Mouse (Mus musculus) brain, adult 2 months (tissue): ENCODE data around the gene Gatm.

Experiments used
- DNase-seq: peaks from one replicate; pipeline ENCODE4 v3.0.0; 2011; ENCODE audit warnings: low read depth, low spot score

Gene Gatm

DNA sequence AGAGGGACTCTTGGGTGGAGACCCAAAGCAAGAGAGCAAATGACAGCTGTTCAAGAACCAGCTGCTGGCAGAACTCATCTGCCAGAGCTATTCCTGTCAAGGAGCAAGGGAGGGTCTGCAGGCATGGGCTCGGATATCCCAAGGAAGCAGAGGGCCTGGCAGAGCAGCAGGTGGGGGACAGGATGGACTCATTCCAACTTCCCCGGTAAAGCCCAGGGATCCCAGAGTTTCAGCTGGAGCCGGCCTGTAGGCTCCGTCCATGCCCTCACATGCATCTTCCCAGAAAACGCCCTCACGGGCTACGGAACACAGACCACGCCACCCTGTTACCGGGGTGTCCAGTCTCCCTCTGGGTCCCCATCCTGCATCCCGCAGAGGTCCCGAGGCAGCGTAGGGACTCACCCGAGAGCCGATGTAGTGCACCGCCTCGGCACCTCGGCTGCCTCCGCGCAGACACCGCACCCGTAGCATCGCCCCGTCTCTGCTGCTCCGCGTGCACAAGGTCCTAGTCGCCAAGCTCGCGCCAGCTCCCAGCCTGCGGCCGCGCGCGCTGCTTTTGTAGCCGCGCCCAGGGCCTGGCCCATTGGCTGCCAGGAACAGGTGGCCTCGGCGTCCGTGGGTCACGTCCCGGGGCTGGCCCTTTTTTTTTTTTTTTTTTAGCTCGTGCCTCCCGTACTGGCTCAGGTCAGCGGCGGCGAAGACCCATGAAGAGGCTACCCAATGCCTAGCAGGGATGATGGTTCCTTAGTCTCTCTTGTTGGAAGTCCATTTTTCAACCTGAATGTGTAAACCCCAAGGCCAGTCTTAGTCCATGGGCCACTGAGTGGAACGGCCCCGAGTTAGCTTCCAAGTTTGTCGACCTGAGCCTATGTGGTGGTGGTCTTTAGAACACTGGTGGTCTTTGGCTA is at the start of gene Gatm:
Gene Gatm, minus strand, starts transcription at position 558 of the 908 bp plus-strand sequence.
- DNase-seq: peak; percentile 93

DNA sequence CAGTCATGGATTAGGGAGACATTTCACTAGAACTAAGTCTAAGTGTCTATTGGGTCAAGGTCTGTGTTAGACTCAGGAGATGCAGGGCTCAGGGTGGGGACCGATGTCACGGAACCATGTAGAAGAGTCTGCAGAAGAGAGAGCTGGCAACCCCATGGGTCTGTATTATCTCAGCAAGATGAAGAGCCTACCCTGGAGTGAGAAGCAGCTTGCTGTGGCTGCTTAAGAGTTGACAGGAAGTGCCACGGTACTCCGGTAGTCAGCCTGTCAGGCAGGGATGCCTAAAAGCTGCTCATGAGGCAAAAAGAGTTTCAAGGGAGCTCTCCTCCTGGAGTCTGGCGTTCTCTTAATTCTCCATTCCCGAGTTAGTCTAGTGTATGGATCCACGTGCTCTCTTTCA is 48.7 kb upstream of the Gatm start:
- DNase-seq: no peak

DNA sequence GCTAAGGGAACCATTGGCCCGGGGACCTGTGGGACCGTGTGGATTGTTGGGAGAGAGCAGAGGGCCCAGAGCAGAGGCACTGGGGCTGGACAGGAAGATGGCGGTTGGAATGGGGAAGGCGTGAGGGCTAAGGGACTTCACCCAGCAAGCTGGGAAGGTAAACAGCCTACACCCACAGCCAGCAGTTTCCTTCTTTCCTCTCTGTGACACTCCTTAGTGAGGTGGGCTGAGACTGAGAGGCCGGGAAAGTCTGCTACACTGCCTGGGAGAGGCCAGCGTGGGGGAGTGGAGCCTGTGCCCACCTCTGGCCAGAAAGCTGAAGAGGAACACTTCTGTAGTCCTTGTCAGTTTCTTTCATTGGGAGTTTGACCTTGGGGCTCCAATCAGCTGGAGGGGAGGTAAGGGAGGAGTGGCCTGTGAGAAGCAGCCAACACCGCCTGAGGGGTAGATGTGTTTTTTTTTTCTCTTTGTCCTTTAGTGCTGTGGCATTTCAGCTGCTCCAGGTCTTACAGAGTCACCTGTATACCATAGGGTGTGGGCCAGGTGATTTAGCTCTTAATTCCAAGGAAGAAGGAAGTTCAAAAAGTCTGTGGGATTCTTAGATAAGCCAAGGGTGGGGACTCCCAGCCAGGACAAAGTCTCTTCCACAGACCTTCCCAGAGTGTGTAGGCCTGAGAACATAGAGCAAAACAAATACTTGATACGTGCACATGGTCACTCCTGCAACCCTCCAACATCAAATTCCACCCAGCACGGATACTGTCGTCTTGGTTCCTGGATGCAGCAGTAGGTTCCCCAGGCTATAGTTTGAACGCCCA is 46.8 kb upstream of the Gatm start:
- DNase-seq: no peak

DNA sequence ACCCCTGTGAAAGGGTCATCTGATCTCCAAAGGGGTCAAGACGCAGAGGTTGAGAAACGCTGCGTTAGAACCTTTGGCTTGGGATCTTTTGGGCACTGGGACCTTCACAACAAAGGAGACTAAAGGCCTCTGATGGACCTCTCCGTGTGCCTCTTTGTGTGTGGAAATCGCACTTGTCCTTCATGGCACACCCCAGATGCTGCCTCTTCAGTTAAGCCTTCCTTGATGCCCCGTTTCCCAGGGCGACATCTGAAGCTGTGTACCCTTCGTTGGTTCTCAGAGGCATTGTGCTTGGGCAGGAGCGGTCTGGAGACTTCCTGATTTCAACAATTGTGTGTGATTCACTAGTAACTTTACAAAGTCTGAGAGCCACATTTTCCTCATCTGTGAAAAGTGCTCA is 45.7 kb upstream of the Gatm start:
- DNase-seq: no peak

DNA sequence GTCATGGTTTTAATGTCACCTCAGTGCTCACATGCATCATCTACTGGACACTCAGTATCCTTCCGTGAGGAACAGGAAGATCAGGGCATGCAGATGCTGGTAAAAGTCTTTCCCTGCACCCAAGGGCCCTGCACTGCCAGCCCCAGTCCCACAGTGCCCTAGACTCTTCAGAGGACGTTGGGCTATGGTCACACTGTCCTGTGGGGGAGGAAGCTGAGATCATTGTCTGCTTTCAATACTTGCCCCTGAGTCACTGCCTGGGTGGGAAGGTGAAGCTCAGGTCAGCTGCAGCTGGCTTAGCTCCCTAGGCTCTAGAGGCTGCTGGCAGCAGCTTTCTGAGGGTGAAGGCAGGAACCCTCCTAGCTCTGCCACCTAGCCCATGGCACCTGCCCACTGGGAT is 44.9 kb upstream of the Gatm start:
- no peak for DNase-seq

DNA sequence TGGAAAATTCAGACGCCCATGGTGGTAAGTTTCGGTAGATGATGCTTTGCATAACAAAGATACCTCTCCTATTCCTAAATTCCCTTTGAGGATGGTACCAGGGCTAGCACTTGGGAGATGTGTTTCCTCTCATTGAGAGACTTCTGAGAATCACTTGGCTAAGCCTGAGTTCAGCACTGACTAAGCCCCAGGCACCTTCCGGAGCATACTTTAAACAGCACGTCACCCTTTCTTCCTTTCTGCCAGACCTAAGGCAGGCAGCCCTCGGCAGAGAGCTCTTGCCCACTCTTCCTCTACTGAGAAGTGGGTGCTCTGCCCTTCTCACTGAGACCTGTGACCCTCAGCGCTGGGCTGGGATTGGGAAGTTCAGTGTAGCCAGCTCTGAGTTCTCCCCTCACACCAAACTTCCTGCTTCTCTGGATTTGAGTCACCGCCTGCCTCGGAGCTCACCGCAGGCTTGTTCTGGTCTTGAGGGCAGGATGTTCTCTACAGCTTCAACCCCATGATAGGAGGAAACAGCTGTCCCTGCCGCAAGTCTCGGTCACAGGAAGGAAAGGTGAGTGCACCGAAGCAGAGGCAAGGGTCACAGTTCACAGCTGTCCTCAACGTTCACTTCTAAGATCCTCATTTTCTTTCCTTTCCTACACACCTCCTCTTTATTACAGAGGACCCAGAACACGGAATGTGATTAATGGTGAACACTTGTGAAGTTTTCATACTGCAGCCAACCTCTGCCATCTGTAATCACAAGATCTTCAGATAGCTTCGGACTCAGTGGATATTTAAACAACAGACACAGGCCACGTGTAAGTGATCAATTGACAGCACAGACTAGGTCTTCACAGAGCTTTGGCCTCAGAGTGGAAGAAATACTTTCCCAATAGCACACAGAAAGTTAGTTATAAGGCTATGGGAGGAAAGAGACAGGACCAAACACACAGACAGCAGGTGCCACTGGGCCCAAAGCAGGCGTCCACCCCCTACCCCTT is 41.3 kb upstream of the Gatm start:
- DNase-seq: no peak

DNA sequence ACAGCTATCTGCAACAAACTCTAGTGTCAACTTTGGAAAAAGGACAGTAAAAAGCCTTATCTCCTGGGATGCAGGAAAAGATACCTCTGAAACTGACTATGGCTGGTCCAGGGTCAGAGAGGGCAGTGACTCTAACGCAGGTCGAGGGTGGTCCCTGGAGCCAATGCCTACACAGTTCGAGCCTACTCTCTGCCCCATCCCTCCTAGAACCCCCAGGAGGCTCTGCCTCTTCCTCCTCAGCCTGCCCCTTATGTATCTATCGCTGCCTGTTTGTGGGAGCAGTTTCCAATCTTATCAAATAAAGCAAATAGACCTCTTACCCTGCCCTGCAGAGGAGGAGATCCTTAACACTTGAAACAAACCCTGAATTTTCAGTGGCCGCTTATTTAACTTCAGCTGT is 27.6 kb upstream of the Gatm start:
- no peak for DNase-seq

DNA sequence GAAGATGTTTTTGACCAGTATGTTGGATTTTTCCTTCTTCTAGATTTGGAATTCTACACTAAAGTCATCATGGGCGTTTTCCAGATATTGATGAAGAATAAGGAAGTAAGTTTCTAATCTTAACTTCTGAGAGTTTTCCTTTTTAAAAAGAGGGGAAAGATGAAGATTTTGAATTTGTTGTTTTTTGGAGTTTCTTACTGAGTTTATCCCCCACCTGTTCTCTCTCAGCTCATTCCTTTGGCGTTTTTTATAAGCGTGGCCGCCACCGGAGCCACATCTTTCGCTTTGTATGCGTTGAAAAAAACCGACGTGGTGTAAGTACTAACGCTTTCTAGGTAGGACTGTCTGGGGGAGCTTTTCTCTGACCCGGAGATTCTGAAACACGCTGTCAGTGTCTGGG is 26.9 kb upstream of the Gatm start:
- DNase-seq: no peak

DNA sequence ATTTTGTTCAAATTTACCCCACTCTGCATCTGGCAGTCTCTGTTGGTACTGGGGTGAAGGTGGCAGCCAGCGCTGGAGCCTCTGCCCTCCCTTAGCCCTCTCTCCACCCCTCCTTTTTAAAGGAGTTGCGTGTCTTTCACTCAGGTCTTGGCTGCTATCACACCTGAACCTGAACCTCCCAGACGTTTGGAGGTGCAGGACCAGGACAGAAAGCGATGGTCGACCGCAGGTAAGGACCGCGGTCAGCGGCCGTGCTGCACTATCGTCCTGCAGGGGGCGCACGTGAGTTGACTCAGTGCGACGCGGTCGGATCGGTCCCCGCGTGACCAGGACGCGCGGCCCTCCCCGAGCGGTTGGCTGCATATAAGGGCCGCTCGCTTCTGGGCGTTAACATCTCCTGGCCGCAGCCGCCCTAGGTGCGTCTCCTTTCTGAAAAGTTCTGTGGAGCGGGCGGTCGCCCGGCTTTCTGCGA is 26.5 kb upstream of the Gatm start:
- DNase-seq: peak; percentile 74

DNA sequence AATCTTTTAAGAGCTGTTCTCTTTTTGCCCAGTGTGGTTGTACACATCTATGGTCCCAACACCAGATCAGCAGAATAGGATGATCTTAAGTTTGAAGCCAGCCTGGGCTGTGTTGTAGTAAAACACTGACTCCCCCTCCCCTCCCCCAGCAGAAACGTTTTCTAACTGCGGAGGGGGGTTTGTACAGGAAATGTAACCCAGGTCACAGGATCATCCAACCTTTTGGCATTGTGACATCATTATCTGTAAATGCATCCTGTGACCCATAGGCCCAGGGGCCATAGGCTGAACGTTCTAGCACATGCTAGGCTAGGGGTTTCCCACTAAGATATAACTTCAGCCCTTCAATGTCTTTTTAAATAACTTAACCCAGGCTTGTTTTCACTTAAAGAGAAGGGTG is 25.6 kb upstream of the Gatm start, which contains the start of gene AA467197:
Gene AA467197, plus strand, starts transcription at position 301 of the 400 bp plus-strand sequence.
- no peak for DNase-seq

DNA sequence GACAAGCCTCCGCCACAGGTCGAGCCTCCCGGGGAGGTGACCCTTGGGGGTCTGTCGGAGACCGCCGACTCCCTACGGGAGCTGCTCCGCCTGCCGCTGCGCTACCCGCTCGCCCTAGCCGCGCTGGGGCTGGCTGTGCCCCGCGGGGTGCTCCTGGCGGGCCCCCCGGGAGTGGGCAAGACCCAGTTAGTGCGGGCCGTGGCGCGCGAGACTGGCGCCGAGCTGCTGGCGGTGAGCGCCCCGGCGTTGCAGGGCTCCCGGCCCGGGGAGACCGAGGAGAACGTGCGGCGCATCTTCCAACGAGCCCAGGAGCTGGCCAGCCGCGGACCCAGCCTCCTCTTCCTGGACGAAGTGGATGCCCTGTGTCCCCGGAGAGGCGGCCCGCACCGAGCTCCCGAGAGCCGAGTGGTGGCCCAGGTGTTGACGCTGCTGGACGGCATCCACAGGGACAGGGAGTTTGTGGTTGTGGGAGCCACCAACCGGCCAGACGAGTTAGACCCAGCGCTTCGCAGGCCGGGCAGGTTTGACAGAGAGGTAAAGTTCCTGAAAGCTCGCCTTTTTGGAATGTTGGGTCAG is 20.2 kb upstream of the Gatm start:
- peak; percentile 47 for DNase-seq

DNA sequence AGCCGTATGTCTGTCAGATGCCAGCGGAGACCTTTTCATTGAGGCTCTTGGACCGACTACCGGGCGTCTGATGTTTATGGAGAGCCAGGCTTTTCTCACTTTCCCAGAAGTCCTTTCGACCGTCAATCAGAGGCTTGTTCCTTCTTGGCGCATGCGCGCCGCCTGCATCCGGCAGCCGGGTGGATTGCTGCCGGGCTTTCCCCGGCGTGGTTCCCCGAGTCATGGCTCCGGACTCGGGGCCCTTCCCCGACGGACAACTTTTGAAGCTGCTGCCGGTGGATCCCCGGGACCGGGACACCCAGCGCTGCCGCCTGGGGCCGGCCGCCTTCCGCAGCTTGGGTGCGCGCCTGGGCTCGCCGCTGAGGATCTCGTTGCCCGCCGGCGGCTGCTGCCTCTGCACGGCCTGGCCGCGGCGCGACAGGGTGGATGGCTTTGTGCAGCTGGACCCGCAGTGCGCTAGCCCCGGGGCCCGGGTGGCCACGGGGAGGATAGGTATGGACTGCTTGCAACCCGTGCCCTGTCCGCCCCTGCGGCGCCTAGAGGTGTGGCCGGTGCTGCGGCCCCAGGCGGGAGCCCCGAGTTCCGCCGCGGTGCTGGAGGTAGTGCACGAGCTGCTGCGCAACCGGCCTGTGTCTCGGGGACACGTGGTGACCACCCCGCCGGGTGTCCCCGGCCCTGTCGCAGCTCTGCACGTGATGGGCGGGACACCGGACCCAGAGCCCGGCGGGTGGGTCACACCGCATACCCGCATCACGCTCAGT is 19.5 kb upstream of the Gatm start:
- DNase-seq: peak; percentile 96

DNA sequence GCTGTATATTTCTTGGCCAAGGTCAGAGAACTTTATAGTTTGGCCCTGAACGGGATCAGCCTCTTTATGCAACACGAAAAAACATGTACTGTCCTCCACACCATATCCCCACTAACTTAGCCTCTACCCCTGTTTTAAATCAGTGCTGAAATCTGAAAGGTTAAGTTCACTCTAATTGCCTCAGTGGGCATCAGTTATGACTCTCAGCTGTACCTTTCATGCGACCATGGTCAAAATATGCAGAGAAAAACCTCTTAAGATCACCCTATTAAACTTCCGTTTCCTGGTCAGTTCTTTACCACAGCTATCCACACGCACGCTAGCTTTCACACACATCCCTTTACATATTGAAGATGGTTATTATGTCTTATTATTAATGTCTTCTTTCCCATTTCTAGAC is 18.8 kb upstream of the Gatm start:
- no peak for DNase-seq

DNA sequence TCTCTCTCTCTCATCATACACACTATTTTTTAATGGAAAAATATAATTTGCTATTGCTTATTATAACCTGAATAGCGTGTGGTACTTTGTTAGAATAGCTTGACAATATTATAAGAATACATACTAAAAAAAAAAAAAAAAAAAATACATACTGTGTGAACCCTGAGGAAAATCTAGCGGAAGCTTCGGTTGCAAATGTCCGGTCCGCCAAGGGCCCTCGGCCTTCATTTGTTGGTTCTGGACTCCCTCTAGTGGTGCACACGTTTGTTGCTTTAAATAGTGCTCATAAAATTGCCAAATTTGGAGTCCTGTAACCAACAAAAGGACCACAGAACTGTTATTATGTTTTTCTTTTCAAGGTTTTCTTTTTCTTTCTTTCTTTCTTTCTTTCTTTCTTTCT is 17.9 kb upstream of the Gatm start:
- peak; percentile 95 for DNase-seq

DNA sequence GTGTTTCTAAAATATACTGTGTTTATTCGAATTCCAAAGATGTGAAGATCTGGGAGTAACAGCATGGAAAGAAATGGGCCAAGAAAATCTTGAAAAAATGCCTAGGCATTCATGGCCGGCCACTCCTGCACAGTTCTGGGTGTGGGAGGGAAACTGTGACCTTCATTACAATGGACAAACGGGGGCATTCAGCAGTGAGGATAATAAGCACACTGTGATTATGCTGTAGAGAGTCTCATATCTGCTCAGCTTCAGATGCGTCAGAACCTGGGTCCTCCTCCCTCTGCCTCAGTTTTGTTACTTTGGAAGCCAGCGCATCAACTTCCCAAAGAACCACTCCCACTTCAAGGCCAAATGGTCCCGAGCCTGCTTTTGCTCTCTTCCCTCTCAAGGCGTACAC is 14.8 kb upstream of the Gatm start:
- DNase-seq: peak; percentile 83

DNA sequence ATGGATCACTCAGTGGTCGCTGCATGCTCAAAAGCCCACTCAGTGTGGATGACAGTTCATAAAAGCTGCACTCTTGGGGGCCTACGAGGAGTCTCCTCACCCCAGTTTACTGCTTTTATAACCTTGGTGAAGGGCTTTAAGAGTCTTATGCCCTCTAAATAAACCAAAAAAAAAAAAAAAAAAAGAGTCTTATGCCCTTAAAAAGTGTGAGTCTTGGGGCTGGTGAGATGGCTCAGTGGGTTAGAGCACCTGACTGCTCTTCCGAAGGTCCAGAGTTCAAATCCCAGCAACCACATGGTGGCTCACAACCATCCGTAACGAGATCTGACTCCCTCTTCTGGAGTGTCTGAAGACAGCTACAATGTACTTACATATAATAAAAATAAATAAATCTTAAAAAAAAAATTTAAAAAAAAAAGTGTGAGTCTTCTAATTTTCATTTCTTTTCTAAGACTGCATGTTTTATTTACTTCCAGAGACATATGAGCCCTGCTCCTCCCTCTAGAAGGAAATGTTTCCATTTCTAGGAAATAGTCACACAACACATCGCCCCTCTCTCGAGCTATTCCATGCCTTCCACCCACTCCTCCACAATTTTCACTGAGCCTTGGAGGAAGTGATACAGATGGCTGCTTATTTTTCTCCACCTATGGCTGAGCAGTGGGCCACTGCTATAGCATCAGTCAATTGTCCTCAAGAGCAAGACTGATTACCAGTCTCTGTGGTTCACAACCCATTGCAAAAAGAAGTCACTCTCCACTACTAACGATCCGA is 10.4 kb upstream of the Gatm start:
- peak; percentile 69 for DNase-seq

DNA sequence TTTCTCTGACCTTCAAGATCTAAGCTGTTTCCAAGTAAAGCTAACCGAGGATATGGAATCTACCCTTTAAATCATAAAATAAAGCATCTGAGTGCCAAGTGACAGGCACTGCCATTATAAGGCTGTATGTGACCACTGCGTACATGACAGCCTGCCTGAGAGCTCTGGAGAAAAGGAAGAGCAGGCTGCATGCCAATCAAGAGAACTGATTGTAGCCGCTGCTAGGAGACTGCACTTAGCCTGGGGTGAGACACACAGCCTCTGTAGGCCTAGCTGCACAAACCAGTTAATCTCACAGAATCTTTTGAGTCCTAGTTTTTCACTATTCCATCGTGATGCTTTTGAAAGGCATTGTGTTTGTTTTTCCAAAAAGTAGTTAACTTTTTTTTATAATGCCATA is 7.6 kb upstream of the Gatm start:
- no peak for DNase-seq

DNA sequence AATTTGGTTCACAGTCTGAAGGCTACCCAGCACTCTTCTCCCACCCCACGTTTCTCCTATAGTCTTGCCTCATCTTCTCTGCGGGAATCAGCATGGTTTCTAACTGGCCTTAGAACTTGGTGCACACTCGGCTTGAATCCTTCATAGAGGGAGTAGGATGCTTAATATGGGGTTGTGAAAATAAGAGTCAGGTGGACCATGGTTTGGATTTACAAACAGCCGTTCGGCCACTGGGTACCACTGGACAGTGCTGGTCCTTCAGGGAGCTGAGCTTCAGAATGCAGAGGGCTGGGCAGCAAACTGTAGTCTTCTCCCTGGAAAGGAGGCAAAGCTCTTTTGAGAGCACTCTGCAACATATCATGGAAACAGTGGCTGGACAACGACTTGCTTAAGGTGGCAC is 6.7 kb upstream of the Gatm start:
- DNase-seq: no peak

DNA sequence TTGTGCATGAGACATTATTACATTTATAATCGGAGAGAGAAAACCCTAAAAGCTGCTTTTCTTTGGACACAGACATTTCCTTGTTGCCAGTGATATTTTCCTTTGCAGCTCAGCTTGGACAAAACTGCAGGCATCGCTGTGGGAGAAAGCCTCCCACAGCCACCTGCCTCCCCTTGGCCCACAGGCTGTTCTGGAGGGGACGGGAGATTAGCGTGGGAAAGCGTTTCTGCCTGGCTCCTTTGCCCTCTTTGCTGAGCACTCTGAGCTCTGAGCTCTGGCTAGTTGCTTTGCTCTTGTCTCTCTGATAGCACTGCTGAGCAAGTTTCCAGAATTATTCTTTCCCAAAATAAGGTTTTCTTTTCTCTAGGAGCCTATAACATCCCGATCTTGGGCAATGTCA is 5.1 kb upstream of the Gatm start:
- DNase-seq: peak; percentile 49

DNA sequence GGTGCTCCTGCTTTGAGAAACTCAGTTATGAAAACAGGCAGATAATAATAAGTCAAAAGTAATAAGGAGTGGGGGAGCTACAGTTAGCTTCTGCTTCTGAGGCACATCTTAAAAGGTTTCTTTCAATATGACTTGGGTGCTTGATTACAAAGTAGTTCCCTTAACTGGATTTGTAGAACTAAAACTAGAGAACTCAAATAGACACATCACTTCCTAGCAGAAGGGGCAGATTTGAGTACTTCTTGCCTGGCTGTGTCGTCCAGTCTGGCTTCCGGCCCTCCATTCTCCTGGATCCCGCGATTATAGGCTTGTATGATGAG is 511 bp upstream of the Gatm start:
- DNase-seq: no peak
